Mouse (Mus musculus) A20 (cell line): Measurements from ENCODE around the gene Mark1.

Source experiments
- DNase-seq: peaks from one replicate; pipeline ENCODE4 v3.0.0-alpha.2; 2011; ENCODE audit warnings: low read depth, low spot score

Mark1 gene

GRCm38 (mm10) chr1:184963121-184963693 lies 36.2 kb downstream of the Mark1 start:
- no peak for DNase-seq

GRCm38 (mm10) chr1:184961853-184962252 lies 37.5 kb downstream of the Mark1 start:
- DNase-seq, result no peak

- no peak for DNase-seq
Observed at GRCm38 (mm10) chr1:184958818-184959217, 40.6 kb downstream of the Mark1 start.

GRCm38 (mm10) chr1:184958388-184958787 lies 41.0 kb downstream of the Mark1 start:
- DNase-seq, result no peak

- no peak for DNase-seq
Observed at GRCm38 (mm10) chr1:184951758-184952157, 47.6 kb downstream of the Mark1 start.

- no peak for DNase-seq
Observed at GRCm38 (mm10) chr1:184951057-184951456, 48.3 kb downstream of the Mark1 start.

GRCm38 (mm10) chr1:184938106-184938505 lies 61.3 kb downstream of the Mark1 start:
- no peak for DNase-seq

- DNase-seq, result no peak
Observed at GRCm38 (mm10) chr1:184935980-184936379, 63.4 kb downstream of the Mark1 start.

GRCm38 (mm10) chr1:184935490-184935889 lies 63.9 kb downstream of the Mark1 start:
- DNase-seq, result no peak

GRCm38 (mm10) chr1:184931097-184931496 lies 68.3 kb downstream of the Mark1 start:
- no peak for DNase-seq

GRCm38 (mm10) chr1:184928382-184928781 lies 71.0 kb downstream of the Mark1 start:
- DNase-seq, result no peak

- no peak for DNase-seq
Observed at GRCm38 (mm10) chr1:184927911-184928310, 71.5 kb downstream of the Mark1 start.

- DNase-seq, result no peak
Observed at GRCm38 (mm10) chr1:184922824-184923223, 76.5 kb downstream of the Mark1 start.

- no peak for DNase-seq
Observed at GRCm38 (mm10) chr1:184920057-184920456, 79.3 kb downstream of the Mark1 start.

GRCm38 (mm10) chr1:184918227-184918888 lies 81.0 kb downstream of the Mark1 start:
- peak; percentile 40 for DNase-seq

GRCm38 (mm10) chr1:184912336-184912735 lies 87.0 kb downstream of the Mark1 start:
- no peak for DNase-seq

GRCm38 (mm10) chr1:184911861-184912260 lies 87.5 kb downstream of the Mark1 start:
- DNase-seq, result no peak

- DNase-seq, result no peak
Observed at GRCm38 (mm10) chr1:184908558-184908957, 90.8 kb downstream of the Mark1 start.

GRCm38 (mm10) chr1:184905904-184906745 lies 93.2 kb downstream of the Mark1 start:
- DNase-seq, result no peak

GRCm38 (mm10) chr1:184905371-184905770 lies 94.0 kb downstream of the Mark1 start:
- no peak for DNase-seq

GRCm38 (mm10) chr1:184903697-184904096 lies 95.7 kb downstream of the Mark1 start:
- DNase-seq, result no peak

- no peak for DNase-seq
Observed at GRCm38 (mm10) chr1:184902886-184903285, 96.5 kb downstream of the Mark1 start.

GRCm38 (mm10) chr1:184897350-184897749 lies 102.0 kb downstream of the Mark1 start:
- DNase-seq, result no peak
